Mouse (Mus musculus) heart, adult 2 months (tissue): ENCODE measurements around the gene Rufy4. TPM values are rescaled to one million over a fixed set of nuclear protein-coding genes. Genes with fewer than 3 reads are reported as not detected.

Experiments
- DNase-seq, 2 experiments: peaks; one replicate each; pipeline ENCODE4 v3.0.0; 2021
- H3K27ac ChIP-seq: fragments of 200-600 bp; 2 replicates; pipeline ENCODE4 v1.8.1; 2022
- H3K27me3 ChIP-seq: fragments of 200-500 bp; 2 replicates; pipeline ENCODE4 v1.6.1; 2012; ENCODE audit warnings: mild to moderate bottlenecking, low read length, inconsistent platforms, mixed read lengths; ENCODE audit not compliant: control insufficient read depth, insufficient read depth
- H3K36me3 ChIP-seq: fragments of 200-500 bp; 2 replicates; pipeline ENCODE4 v1.6.1; 2012; ENCODE audit warnings: low read length, inconsistent platforms; ENCODE audit not compliant: control insufficient read depth, insufficient read depth
- H3K4me1 ChIP-seq: fragments of 200-500 bp; 2 replicates; pipeline ENCODE4 v1.6.1; 2011; ENCODE audit warnings: low read length; ENCODE audit not compliant: control insufficient read depth, insufficient read depth
- H3K4me3 ChIP-seq: fragments of 200-600 bp; 2 replicates; pipeline ENCODE4 v1.8.1; 2022
- H3K79me2 ChIP-seq: fragments of 200-500 bp; replicated peaks from 2 replicates; pipeline ENCODE4 v1.6.1; 2012; ENCODE audit warnings: mild to moderate bottlenecking, inconsistent platforms, low read length, moderate library complexity, mixed read lengths; ENCODE audit not compliant: control insufficient read depth, insufficient read depth
- H3K9ac ChIP-seq: fragments of 200-500 bp; 2 replicates; pipeline ENCODE4 v1.6.1; 2012; ENCODE audit warnings: low read depth, mild to moderate bottlenecking, control low read depth, inconsistent platforms, low read length, mixed read lengths
- CTCF ChIP-seq: fragments of 200-600 bp; IDR thresholded peaks from 2 replicates; pipeline ENCODE4 v1.8.1; 2022; ENCODE audit warnings: antibody characterized with exemption, mild to moderate bottlenecking, moderate library complexity
- EP300 ChIP-seq: fragments of 200-500 bp; IDR thresholded peaks from 2 replicates; pipeline ENCODE4 v1.6.1; 2011; ENCODE audit warnings: low read depth, low read length, control low read depth; ENCODE audit not compliant: insufficient read depth
- POLR2A ChIP-seq: fragments of 200-500 bp; IDR thresholded peaks from 2 replicates; pipeline ENCODE4 v1.6.1; 2011; ENCODE audit warnings: mild to moderate bottlenecking, low read depth, low read length, control low read depth; ENCODE audit not compliant: insufficient read depth
- WGBS: fragments of 180-500 bp; shearing (Covaris S2); methylation state at CpG from one replicate; pipeline ENCODE4 v1.1.7; 2018; 5-methylcytosine and 5-hydroxymethylcytosine counted together
- intact Hi-C: fragments of 180-260 bp; cut with DNase I; formaldehyde crosslinking; loops from one replicate; pipeline ENCODE4 v1.15.1; 2025
- polyA plus RNA-seq: library from polyadenylated mRNA; depleted of rRNA; stranded (reverse); fragments of >200 nt; gene quantifications from 2 replicates; pipeline ENCODE4 v1.2.3, GENCODE M21; 2012
- total RNA-seq, 2 experiments: library from RNA; stranded (reverse); gene quantifications; 2 replicates each; pipeline ENCODE4 v1.2.3; 2021

The Rufy4 gene
- total and polyA plus RNA-seq, 3 experiments, result 0.59 to 1.2 (median 1.1) TPM

GRCm38 (mm10) chr1:74160036-74160435, 34.7 kb downstream of the Rufy4 start:
- Histone ChIP-seq H3K79me2 (no peaks in the 10 kb centered on the region), H3K4me1 (no peaks in the 10 kb centered on the region), H3K9ac (no peak overlapping the region), H3K27me3 (no peaks in the 10 kb centered on the region), H3K4me3 (no peak overlapping the region), H3K36me3 (no peaks in the 10 kb centered on the region), H3K27ac (no peak overlapping the region)
- no peak for DNase-seq
- intact Hi-C loops, result no loop called here
- TF ChIP-seq POLR2A (no peak), EP300 (no peak), CTCF (no peak)
- WGBS, result 60% methylated on average over 2 of the region's 2 CpGs

- TF ChIP-seq POLR2A, result no peak
- no peak for TF ChIP-seq EP300
- TF ChIP-seq CTCF, result no peak
- 67% methylated on average over 5 of the region's 5 CpGs for WGBS
- Histone ChIP-seq H3K27ac (no peak overlapping the region), H3K9ac (no peak overlapping the region), H3K27me3 (no peaks in the 10 kb centered on the region), H3K4me3 (no peak overlapping the region), H3K36me3 (no peaks in the 10 kb centered on the region), H3K79me2 (no peaks in the 10 kb centered on the region), H3K4me1 (no peaks in the 10 kb centered on the region)
- no peak for DNase-seq
- intact Hi-C loops, result no loop called here
These were observed 41.8 kb downstream of the Rufy4 start for GRCm38 (mm10) chr1:74167136-74167535.

- Histone ChIP-seq H3K4me1 (no peaks in the 10 kb centered on the region), H3K9ac (no peak overlapping the region), H3K79me2 (no peaks in the 10 kb centered on the region), H3K36me3 (no peaks in the 10 kb centered on the region), H3K4me3 (no peak overlapping the region), H3K27me3 (no peaks in the 10 kb centered on the region), H3K27ac (no peak overlapping the region)
- TF ChIP-seq EP300 (no peak), POLR2A (no peak), CTCF (no peak)
- intact Hi-C loops, result no loop called here
- WGBS, result 95% methylated on average over 3 of the region's 3 CpGs
- no peak for DNase-seq
These were observed 44.4 kb downstream of the Rufy4 start for GRCm38 (mm10) chr1:74169721-74170120.

GRCm38 (mm10) chr1:74172722-74173121, 47.4 kb downstream of the Rufy4 start:
- no peaks in the 10 kb centered on the region for H3K79me2 ChIP-seq
- no peak overlapping the region for H3K4me3 ChIP-seq
- 39% methylated on average over 3 of the region's 3 CpGs for WGBS
- H3K9ac ChIP-seq, result no peak overlapping the region
- no peak for DNase-seq
- H3K36me3 ChIP-seq, result no peaks in the 10 kb centered on the region
- no peak for TF ChIP-seq POLR2A
- no peak for TF ChIP-seq CTCF
- TF ChIP-seq EP300, result no peak
- H3K4me1 ChIP-seq, result no peaks in the 10 kb centered on the region
- intact Hi-C loops, result no loop called here
- no peak overlapping the region for H3K27ac ChIP-seq
- no peaks in the 10 kb centered on the region for H3K27me3 ChIP-seq

GRCm38 (mm10) chr1:74175731-74176130, 50.4 kb downstream of the Rufy4 start:
- no peaks in the 10 kb centered on the region for H3K27me3 ChIP-seq
- WGBS, result 71% methylated on average over 4 of the region's 4 CpGs
- TF ChIP-seq POLR2A (no peak), EP300 (no peak), CTCF (no peak)
- no peaks in the 10 kb centered on the region for H3K4me1 ChIP-seq
- no peak overlapping the region for H3K9ac ChIP-seq
- no peak for DNase-seq
- no peaks in the 10 kb centered on the region for H3K79me2 ChIP-seq
- H3K4me3 ChIP-seq, result no peak overlapping the region
- no peak overlapping the region for H3K27ac ChIP-seq
- intact Hi-C loops, result no loop called here
- H3K36me3 ChIP-seq, result no peaks in the 10 kb centered on the region

- 72% methylated on average over 3 of the region's 3 CpGs for WGBS
- Histone ChIP-seq H3K4me3 (no peak overlapping the region), H3K27ac (no peak overlapping the region), H3K4me1 (no peaks in the 10 kb centered on the region), H3K79me2 (no peaks in the 10 kb centered on the region), H3K27me3 (no peaks in the 10 kb centered on the region), H3K9ac (no peak overlapping the region), H3K36me3 (no peaks in the 10 kb centered on the region)
- DNase-seq, result no peak
- no peak for TF ChIP-seq CTCF
- TF ChIP-seq EP300, result no peak
- no peak for TF ChIP-seq POLR2A
- intact Hi-C loops, result no loop called here
These were observed 53.3 kb downstream of the Rufy4 start for GRCm38 (mm10) chr1:74178618-74179017.
